Mouse (Mus musculus): ENCODE measurements at regions not wholly inside any gene's neighbourhood (a gene's known extent, or its start where the extent isn't known, plus 50 kb on each side); places are given as distances from the start of the nearest gene placed in this dataset.

GRCm38 (mm10) chr13:107758327-107759095, 285.7 kb upstream of the Smim15 start:
- no peak for DNase-seq

GRCm38 (mm10) chr13:107752745-107753144, 291.5 kb upstream of the Smim15 start:
- no peak for DNase-seq

- DNase-seq = no peak
Observed at GRCm38 (mm10) chr13:107743464-107744218, 300.6 kb upstream of the Smim15 start.

- DNase-seq = no peak
Observed at GRCm38 (mm10) chr13:107736581-107736980, 307.7 kb upstream of the Smim15 start.

GRCm38 (mm10) chr13:107734161-107734905, 309.9 kb upstream of the Smim15 start:
- DNase-seq = no peak

- DNase-seq = no peak
Observed at GRCm38 (mm10) chr13:107730976-107731375, 313.3 kb upstream of the Smim15 start.

- DNase-seq = no peak
Observed at GRCm38 (mm10) chr13:107726491-107726890, 317.8 kb upstream of the Smim15 start.

- DNase-seq = no peak
Observed at GRCm38 (mm10) chr13:107721901-107722300, 322.3 kb upstream of the Smim15 start.

GRCm38 (mm10) chr13:107720874-107721574, 323.2 kb upstream of the Smim15 start:
- no peak for DNase-seq

- no peak for DNase-seq
Observed at GRCm38 (mm10) chr13:107718973-107719620, 325.1 kb upstream of the Smim15 start.

- no peak for DNase-seq
Observed at GRCm38 (mm10) chr13:107715616-107716015, 328.6 kb upstream of the Smim15 start.

GRCm38 (mm10) chr13:107714001-107714400, 330.2 kb upstream of the Smim15 start:
- no peak for DNase-seq

- DNase-seq = no peak
Observed at GRCm38 (mm10) chr13:107711341-107711994, 332.8 kb upstream of the Smim15 start.

- no peak for DNase-seq
Observed at GRCm38 (mm10) chr13:107710368-107710767, 333.9 kb upstream of the Smim15 start.

GRCm38 (mm10) chr13:107709828-107710227, 334.4 kb upstream of the Smim15 start:
- DNase-seq = no peak

GRCm38 (mm10) chr13:107703736-107704135, 340.5 kb upstream of the Smim15 start:
- DNase-seq = no peak

GRCm38 (mm10) chr13:107700268-107701139, 343.7 kb upstream of the Smim15 start:
- peak; percentile 13 for DNase-seq

- DNase-seq = no peak
Observed at GRCm38 (mm10) chr13:107699251-107699650, 345.0 kb upstream of the Smim15 start.

- peak; percentile 54 for DNase-seq
Observed at GRCm38 (mm10) chr13:107698345-107698744, 345.9 kb upstream of the Smim15 start.

GRCm38 (mm10) chr13:107692123-107692830, 352.0 kb upstream of the Smim15 start:
- DNase-seq = no peak
